Mouse (Mus musculus) liver, embryonic 15.5 days (tissue): Measurements from ENCODE around the gene Ifi202b. TPM values are rescaled to one million over a fixed set of nuclear protein-coding genes. Genes with fewer than 3 reads are reported as not detected.

Experiments
- polyA plus RNA-seq: library from polyadenylated mRNA; unstranded; fragments of >200 nt; fragmentation: Nextera tagmentation; extraction: Ambion mirVana; gene quantifications from 2 replicates; pipeline ENCODE4 v1.2.1, GENCODE M21; 2015

The Ifi202b gene
- polyA plus RNA-seq, 1 experiment from 2014 or later, result not detected

Other genes starting within 250 kb of the Ifi202b start
- gene Ifi207, start 241.0 kb downstream of the Ifi202b start, polyA plus RNA-seq, result 1.3 and 1.4 TPM in 2 replicates
- gene Ifi204, start 215.8 kb downstream of the Ifi202b start, polyA plus RNA-seq, result 4.5 and 4.9 TPM in 2 replicates
- gene Ifi211, start 69.7 kb downstream of the Ifi202b start, polyA plus RNA-seq, result 1.9 and 3.1 TPM in 2 replicates
- gene Mndal, start 40.3 kb downstream of the Ifi202b start, polyA plus RNA-seq, result 3.5 and 4.7 TPM in 2 replicates
- gene Ifi203, start 40.1 kb downstream of the Ifi202b start, polyA plus RNA-seq, result 2.0 and 3.0 TPM in 2 replicates
- 0.84 and 0.88 TPM in 2 replicates for gene Ifi205, start 49.1 kb upstream of the Ifi202b start, polyA plus RNA-seq
- 0.10 and 0.21 TPM in 2 replicates for gene Olfr433, start 58.0 kb upstream of the Ifi202b start, polyA plus RNA-seq
- gene Olfr432, start 66.5 kb upstream of the Ifi202b start, polyA plus RNA-seq, result not detected in 2 replicates
- not detected in 2 replicates for gene Olfr430, start 83.9 kb upstream of the Ifi202b start, polyA plus RNA-seq
- gene Olfr429, start 101.6 kb upstream of the Ifi202b start, polyA plus RNA-seq, result not detected in 2 replicates
- gene Olfr427, start 114.1 kb upstream of the Ifi202b start, polyA plus RNA-seq, result not detected in 2 replicates
- gene Olfr231, start 138.4 kb upstream of the Ifi202b start, polyA plus RNA-seq, result not detected in 2 replicates
- not detected in 2 replicates for gene Olfr424, start 148.8 kb upstream of the Ifi202b start, polyA plus RNA-seq
- 0.58 and 0.59 TPM in 2 replicates for gene Olfr420, start 172.9 kb upstream of the Ifi202b start, polyA plus RNA-seq
- 32.8 and 35.8 TPM in 2 replicates for gene Spta1, start 190.0 kb upstream of the Ifi202b start, polyA plus RNA-seq